Mouse (Mus musculus) MEL (cell line): ENCODE measurements at regions not wholly inside any gene's neighbourhood (a gene's known extent, or its start where the extent isn't known, plus 50 kb on each side); places are given as distances from the start of the nearest gene placed in this dataset.

Source experiments
- DNase-seq: peaks from one replicate; pipeline ENCODE4 v3.0.0; 2011; ENCODE audit warnings: low read depth, low spot score
- H3K27ac ChIP-seq: 2 replicates; pipeline ENCODE4 v1.5.1; 2012; ENCODE audit warnings: low read depth, mild to moderate bottlenecking, control low read depth, low read length, moderate library complexity; ENCODE audit not compliant: control insufficient read depth
- H3K27me3 ChIP-seq, 2 experiments: fragments of 150-350 bp in 1 of 2; sonication (generic) in 1 of 2; 2 replicates each; pipeline ENCODE4 v1.6.1; 2012; ENCODE audit warnings: low read length in 2 of 2, mild to moderate bottlenecking in 2 of 2, improper control_type of control experiment in 1 of 2, moderate library complexity in 1 of 2; ENCODE audit not compliant: insufficient read depth in 2 of 2, control insufficient read depth in 1 of 2
- H3K36me3 ChIP-seq, 2 experiments: 2 replicates each; pipeline ENCODE4 v1.6.1; 2012 to 2014; ENCODE audit warnings: low read length in 2 of 2, improper control_type of control experiment in 1 of 2, inconsistent platforms in 1 of 2, mild to moderate bottlenecking in 1 of 2; ENCODE audit not compliant: insufficient read depth in 2 of 2, control insufficient read depth in 1 of 2
- H3K4me1 ChIP-seq, 2 experiments: fragments of 150-350 bp in 1 of 2; sonication (generic) in 1 of 2; 2 replicates each; pipeline ENCODE4 v1.6.1; 2012; ENCODE audit warnings: low read length in 2 of 2, improper control_type of control experiment in 1 of 2, mild to moderate bottlenecking in 1 of 2; ENCODE audit not compliant: insufficient read depth in 2 of 2, control insufficient read depth in 1 of 2
- H3K4me3 ChIP-seq, 2 experiments: fragments of 150-350 bp in 1 of 2; sonication (generic) in 1 of 2; 2 replicates each; pipeline ENCODE4 v1.5.1; 2012; ENCODE audit warnings: low read depth in 2 of 2, low read length in 2 of 2, mild to moderate bottlenecking in 2 of 2, moderate library complexity in 2 of 2, control low read depth in 1 of 2, improper control_type of control experiment in 1 of 2; ENCODE audit not compliant: control insufficient read depth in 1 of 2, insufficient read depth in 1 of 2
- H3K79me2 ChIP-seq: 2 replicates; pipeline ENCODE4 v1.6.1; 2012; ENCODE audit warnings: mild to moderate bottlenecking, low read length, moderate library complexity; ENCODE audit not compliant: control insufficient read depth, poor library complexity, insufficient read depth
- H3K9ac ChIP-seq: 2 replicates; pipeline ENCODE4 v1.6.1; 2012; ENCODE audit warnings: low read depth, mild to moderate bottlenecking, control low read depth, low read length, moderate library complexity; ENCODE audit not compliant: control insufficient read depth, poor library complexity, severe bottlenecking
- H3K9me3 ChIP-seq: fragments of 150-350 bp; sonication (generic); replicated peaks from 2 replicates; pipeline ENCODE4 v1.6.1; 2012; ENCODE audit warnings: mild to moderate bottlenecking, low read length, improper control_type of control experiment, moderate library complexity; ENCODE audit not compliant: insufficient read depth
- BHLHE40 ChIP-seq: IDR thresholded peaks from 2 replicates; pipeline ENCODE4 v1.6.1; 2012; ENCODE audit warnings: low read depth, mild to moderate bottlenecking, inconsistent platforms, low read length, improper control_type of control experiment, borderline replicate concordance
- CHD1 ChIP-seq: IDR thresholded peaks from 2 replicates; pipeline ENCODE4 v1.6.1; 2012; ENCODE audit warnings: low read depth, mild to moderate bottlenecking, inconsistent platforms, low read length, improper control_type of control experiment
- CHD2 ChIP-seq: IDR thresholded peaks from 2 replicates; pipeline ENCODE4 v1.6.1; 2011; ENCODE audit warnings: low read length, improper control_type of control experiment
- E2F4 ChIP-seq: IDR thresholded peaks from 2 replicates; pipeline ENCODE4 v1.6.1; 2011; ENCODE audit warnings: low read depth, low read length, improper control_type of control experiment, borderline replicate concordance
- EP300 ChIP-seq, 2 experiments: IDR thresholded peaks; 2 replicates each; pipeline ENCODE4 v1.6.1; 2011; ENCODE audit warnings: improper control_type of control experiment in 2 of 2, low read length in 2 of 2, low read depth in 1 of 2, mild to moderate bottlenecking in 1 of 2
- ETS1 ChIP-seq: IDR thresholded peaks from 2 replicates; pipeline ENCODE4 v1.6.1; 2012; ENCODE audit warnings: low read depth, mild to moderate bottlenecking, inconsistent platforms, low read length, improper control_type of control experiment, moderate library complexity
- GATA1 ChIP-seq: IDR thresholded peaks from 2 replicates; pipeline ENCODE4 v1.6.1; 2011; ENCODE audit warnings: low read depth, low read length, improper control_type of control experiment
- JUND ChIP-seq: IDR thresholded peaks from 2 replicates; pipeline ENCODE4 v1.6.1; 2011; ENCODE audit warnings: low read depth, mild to moderate bottlenecking, improper control_type of control experiment, low read length
- KAT2A ChIP-seq: conservative IDR thresholded peaks from 2 replicates; pipeline ENCODE4 v1.6.1; 2012; ENCODE audit warnings: low read depth, low read length, improper control_type of control experiment, inconsistent platforms
- MAZ ChIP-seq: IDR thresholded peaks from 2 replicates; pipeline ENCODE4 v1.6.1; 2012; ENCODE audit warnings: low read depth, mild to moderate bottlenecking, inconsistent platforms, low read length, improper control_type of control experiment
- MEF2A ChIP-seq: IDR thresholded peaks from 2 replicates; pipeline ENCODE4 v1.6.1; 2014; ENCODE audit warnings: low read depth, mild to moderate bottlenecking, inconsistent platforms, low read length, improper control_type of control experiment; ENCODE audit not compliant: poor library complexity, insufficient replicate concordance, severe bottlenecking; ENCODE audit errors: extremely low read depth
- MXI1 ChIP-seq: IDR thresholded peaks from 2 replicates; pipeline ENCODE4 v1.6.1; 2011; ENCODE audit warnings: mild to moderate bottlenecking, low read depth, low read length, improper control_type of control experiment
- MYB ChIP-seq: IDR thresholded peaks from 2 replicates; pipeline ENCODE4 v1.6.1; 2011; ENCODE audit warnings: mild to moderate bottlenecking, low read depth, low read length, improper control_type of control experiment
- MYC ChIP-seq: IDR thresholded peaks from 2 replicates; pipeline ENCODE4 v1.6.1; 2011; ENCODE audit warnings: low read depth, mild to moderate bottlenecking, low read length, improper control_type of control experiment, moderate library complexity
- NELFE ChIP-seq: IDR thresholded peaks from 2 replicates; pipeline ENCODE4 v1.6.1; 2011; ENCODE audit warnings: low read depth, low read length, improper control_type of control experiment
- NRF1 ChIP-seq: IDR thresholded peaks from 2 replicates; pipeline ENCODE4 v1.6.1; 2014; ENCODE audit warnings: low read depth, mild to moderate bottlenecking, inconsistent platforms, low read length, improper control_type of control experiment, moderate library complexity; ENCODE audit not compliant: poor library complexity, insufficient read depth, severe bottlenecking
- POLR2AphosphoS5 ChIP-seq: IDR thresholded peaks from 2 replicates; pipeline ENCODE4 v1.6.1; 2012; ENCODE audit warnings: low read depth, borderline replicate concordance, mild to moderate bottlenecking, inconsistent platforms, low read length, moderate library complexity, mixed read lengths
- RAD21 ChIP-seq: IDR thresholded peaks from 2 replicates; pipeline ENCODE4 v1.6.1; 2011; ENCODE audit warnings: mild to moderate bottlenecking, low read depth, low read length, improper control_type of control experiment
- SMC3 ChIP-seq: IDR thresholded peaks from 2 replicates; pipeline ENCODE4 v1.6.1; 2011; ENCODE audit warnings: low read depth, low read length, improper control_type of control experiment
- UBTF ChIP-seq: IDR thresholded peaks from 2 replicates; pipeline ENCODE4 v1.6.1; 2012; ENCODE audit warnings: low read depth, mild to moderate bottlenecking, inconsistent platforms, low read length, improper control_type of control experiment, moderate library complexity, borderline replicate concordance; ENCODE audit not compliant: insufficient read depth
- USF1 ChIP-seq: IDR thresholded peaks from 2 replicates; pipeline ENCODE4 v1.6.1; 2014; ENCODE audit warnings: low read depth, mild to moderate bottlenecking, inconsistent platforms, low read length, improper control_type of control experiment, moderate library complexity
- ZC3H11A ChIP-seq: IDR thresholded peaks from 2 replicates; pipeline ENCODE4 v1.6.1; 2012; ENCODE audit warnings: low read depth, mild to moderate bottlenecking, inconsistent platforms, low read length, improper control_type of control experiment
- ZKSCAN1 ChIP-seq: IDR thresholded peaks from 2 replicates; pipeline ENCODE4 v1.6.1; 2012; ENCODE audit warnings: low read depth, mild to moderate bottlenecking, inconsistent platforms, low read length, improper control_type of control experiment, moderate library complexity
- ZMIZ1 ChIP-seq: IDR thresholded peaks from 2 replicates; pipeline ENCODE4 v1.6.1; 2012; ENCODE audit warnings: low read depth, mild to moderate bottlenecking, inconsistent platforms, low read length, improper control_type of control experiment, moderate library complexity
- ZNF384 ChIP-seq: IDR thresholded peaks from 2 replicates; pipeline ENCODE4 v1.6.1; 2012; ENCODE audit warnings: low read depth, mild to moderate bottlenecking, inconsistent platforms, low read length, improper control_type of control experiment

DNA sequence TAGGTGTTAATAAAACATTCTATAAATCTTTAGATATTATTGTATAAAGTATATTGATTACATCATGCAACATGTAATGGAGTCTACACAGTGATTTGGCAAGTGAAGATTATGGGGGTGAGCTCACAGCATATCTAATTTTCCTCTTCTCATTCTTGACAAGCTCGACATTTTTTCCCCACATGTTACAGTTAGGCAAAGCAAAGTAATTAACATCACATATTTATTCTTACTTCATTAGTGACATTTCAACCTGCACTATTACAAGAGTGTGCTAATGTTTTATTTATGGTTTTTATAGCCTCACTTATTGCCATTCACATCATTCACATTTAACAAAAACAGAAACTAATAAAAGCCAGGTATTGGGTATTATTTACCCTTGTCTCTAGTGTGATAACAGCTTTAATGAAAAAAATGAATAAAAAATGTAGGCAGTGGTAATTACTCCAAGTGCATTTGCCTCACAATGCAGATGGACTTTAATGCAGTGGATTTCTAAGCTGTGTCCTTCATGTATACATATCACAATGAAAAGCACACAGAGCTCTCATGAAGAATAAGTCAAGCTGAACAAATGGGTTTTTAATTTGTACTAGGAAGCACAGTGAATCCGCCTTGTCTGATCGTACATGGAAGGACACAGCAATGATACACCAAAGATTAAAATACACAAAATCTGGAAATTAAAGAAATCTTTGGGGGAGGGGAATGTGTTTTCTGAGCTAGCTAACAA is 75.5 kb upstream of the Cdh9 start:
- H3K79me2 ChIP-seq = no peaks in the 10 kb centered on the region
- no peaks in the 10 kb centered on the region for H3K9me3 ChIP-seq
- H3K27me3 ChIP-seq = no peaks in the 10 kb centered on the region
- DNase-seq = no peak
- TF ChIP-seq UBTF (no peak), ZMIZ1 (no peak), MYC (no peak), USF1 (no peak), ZC3H11A (no peak), MXI1 (no peak), KAT2A (no peak), GATA1 (no peak), EP300 (IDR thresholded peaks at IDR 0.05; ENCODE audit: low read depth in 1 of 2, low read length in 2 of 2) (no peak)
- peaks cover 0 to 3% of the 10 kb centered on the region in 2 experiments; a peak in 2 of 4 replicates for H3K36me3 ChIP-seq
- no peak overlapping the region for H3K9ac ChIP-seq
- no peaks in the 10 kb centered on the region for H3K4me1 ChIP-seq
- H3K4me3 ChIP-seq = no peak overlapping the region
- no peak overlapping the region for H3K27ac ChIP-seq

DNA sequence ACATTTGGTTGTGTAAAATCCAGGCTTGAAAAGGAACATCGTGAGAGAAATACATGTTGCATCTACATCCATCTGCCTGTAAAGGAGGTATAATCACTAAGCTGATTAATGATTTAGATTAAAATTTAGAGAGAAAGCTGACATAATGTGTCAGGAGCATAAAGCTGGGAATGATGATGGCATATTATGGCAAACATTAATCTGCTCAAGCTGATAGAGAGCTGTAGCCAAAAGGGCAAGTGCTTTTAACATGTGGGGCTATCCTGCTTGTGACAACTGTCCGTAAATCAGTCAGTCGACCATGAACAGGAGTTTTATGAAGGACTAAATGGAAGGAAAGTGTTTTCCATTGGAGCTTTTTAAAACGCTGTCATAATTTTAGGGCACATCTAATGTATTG is 74.9 kb upstream of the Cdh9 start:
- H3K4me1 ChIP-seq = no peaks in the 10 kb centered on the region
- no peaks in the 10 kb centered on the region for H3K9me3 ChIP-seq
- no peak overlapping the region for H3K27ac ChIP-seq
- H3K79me2 ChIP-seq = no peaks in the 10 kb centered on the region
- H3K4me3 ChIP-seq = no peak overlapping the region
- no peaks in the 10 kb centered on the region for H3K27me3 ChIP-seq
- H3K36me3 ChIP-seq = peaks cover 0 to 3% of the 10 kb centered on the region in 2 experiments; a peak in 2 of 4 replicates
- TF ChIP-seq BHLHE40 = no peak
- TF ChIP-seq CHD1 = no peak
- no peak for TF ChIP-seq NRF1
- TF ChIP-seq RAD21 = no peak
- no peak for TF ChIP-seq E2F4
- DNase-seq = no peak
- no peak overlapping the region for H3K9ac ChIP-seq

DNA sequence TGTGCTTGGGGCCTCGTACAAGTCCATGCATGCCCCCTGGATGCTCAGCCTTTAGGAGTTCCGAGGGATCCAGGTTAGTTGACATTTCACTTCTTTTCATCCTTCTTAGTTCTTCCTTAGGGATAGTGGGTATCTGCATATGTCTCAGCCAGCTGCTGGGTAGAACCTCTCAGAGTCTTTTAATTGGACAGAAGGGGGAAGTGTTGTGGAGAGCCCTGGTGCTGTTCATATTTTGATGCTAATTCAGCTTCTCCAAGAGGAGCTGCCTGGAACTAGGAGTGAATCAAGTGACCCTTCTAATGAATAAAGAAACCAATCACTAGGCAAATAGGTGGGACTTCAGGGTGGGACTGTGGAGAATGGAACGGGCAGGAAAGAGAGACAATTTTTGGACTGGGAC is 67.3 kb upstream of the Cdh9 start:
- H3K27me3 ChIP-seq = no peaks in the 10 kb centered on the region
- TF ChIP-seq POLR2AphosphoS5 = no peak
- TF ChIP-seq SMC3 = no peak
- TF ChIP-seq ZNF384 = no peak
- TF ChIP-seq E2F4 = no peak
- TF ChIP-seq ZKSCAN1 = no peak
- TF ChIP-seq ZMIZ1 = no peak
- TF ChIP-seq MYB = no peak
- no peak for TF ChIP-seq USF1
- TF ChIP-seq GATA1 = no peak
- TF ChIP-seq NELFE = no peak
- no peak for TF ChIP-seq JUND
- TF ChIP-seq ZC3H11A = no peak
- TF ChIP-seq CHD2 = no peak
- no peak for TF ChIP-seq ETS1
- TF ChIP-seq MEF2A = no peak
- no peak for TF ChIP-seq MAZ

More for the DNA sequence above, 67.3 kb upstream of the Cdh9 start:
- Histone ChIP-seq H3K4me1 (no peaks in the 10 kb centered on the region), H3K79me2 (no peaks in the 10 kb centered on the region), H3K4me3 (no peak overlapping the region), H3K36me3 (peaks cover 0 to 3% of the 10 kb centered on the region in 2 experiments; a peak in 2 of 4 replicates), H3K27ac (no peak overlapping the region), H3K9me3 (no peaks in the 10 kb centered on the region), H3K9ac (no peak overlapping the region)
- DNase-seq = no peak
